Mouse (Mus musculus): ENCODE results near the gene Cenph. TPM values are rescaled to one million over a fixed set of nuclear protein-coding genes. Genes with fewer than 3 reads are reported as not detected.

The Cenph gene
- total RNA-seq (2014; rRNA removed; ENCODE audit: low replicate concordance) (2.2 TPM in 1 of 2 replicates, not detected in the other), polyA plus RNA-seq (2015; fragmentation: Nextera tagmentation; extraction: Ambion mirVana) (5.6 and 7.3 TPM in 2 replicates)

GRCm38 (mm10) chr13:100775252-100776055 lies at the start of gene Cenph:
Cenph (minus strand) TSS chr13:100775899.
- peak; percentile 85 for DNase-seq (ENCODE audit: low spot score)
- Histone ChIP-seq H3K4me2 (ENCODE audit: low read depth, low read length) (peak within 1 kb of the TSS; percentile 85), H3K27ac (ENCODE audit: low read depth) (no peak within 1 kb of the TSS)

DNA sequence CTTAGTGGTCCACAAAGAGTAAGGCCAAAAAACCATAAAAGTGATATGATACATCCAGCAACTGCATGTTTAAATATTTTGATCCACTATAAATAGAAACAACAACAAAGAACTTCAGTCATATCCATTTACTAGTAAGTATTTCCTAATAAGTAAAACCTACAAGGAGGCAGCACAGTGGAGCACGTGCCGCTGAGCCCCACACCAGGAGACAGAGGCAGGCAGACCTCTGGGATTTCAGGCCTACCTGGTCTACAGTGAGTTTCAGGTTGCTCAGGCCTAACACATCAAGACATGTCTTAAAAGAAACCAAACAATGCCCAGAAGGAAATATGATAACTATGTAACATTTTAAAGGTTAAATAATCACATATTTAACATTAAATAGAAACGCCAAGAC lies 49.2 kb upstream of the Cenph start:
- Histone ChIP-seq H3K4me2 (ENCODE audit: low read depth, low read length) (no peak overlapping the region), H3K9ac (replicated peaks; ENCODE audit: low read depth, low read length) (no peak overlapping the region), H3K9me3 (replicated peaks; ENCODE audit: control insufficient read depth, low read length) (no peaks in the 10 kb centered on the region), H3K27ac (ENCODE audit: low read depth) (no peak overlapping the region), H3K4me3 (ENCODE audit: low read depth, low read length) (no peak overlapping the region), H3K4me1 (ENCODE audit: control insufficient read depth, insufficient read depth) (no peaks in the 10 kb centered on the region), H3K27me3 (ENCODE audit: control insufficient read depth, insufficient read depth, low read length) (no peaks in the 10 kb centered on the region), H3K36me3 (replicated peaks; ENCODE audit: control insufficient read depth, insufficient read depth, low read length) (peaks cover 62% of the 10 kb centered on the region)
- 93% methylated on average over 3 of the region's 3 CpGs for WGBS
- DNase-seq (ENCODE audit: low spot score) = no peak
- no peak for TF ChIP-seq EP300 (IDR thresholded peaks at IDR 0.05; ENCODE audit: low read depth)
- no peak for TF ChIP-seq CTCF (IDR thresholded peaks at IDR 0.05; ENCODE audit: low read depth)
- ATAC-seq (ENCODE audit: insufficient read depth, low read depth) = no peak

More at GRCm38 (mm10) chr13:100775252-100776055, at the start of gene Cenph:
- ATAC-seq (ENCODE audit: insufficient read depth, low read depth) = peak; percentile 93
- Histone ChIP-seq H3K36me3 (replicated peaks; ENCODE audit: control insufficient read depth, insufficient read depth, low read length) (peaks cover 11% of the 10 kb centered on the region; the same call in 1 of the 2 replicates), H3K4me3 (ENCODE audit: low read depth, low read length) (peak within 1 kb of the TSS; percentile 64), H3K9me3 (replicated peaks; ENCODE audit: control insufficient read depth, low read length) (no peaks in the 10 kb centered on the region), H3K9ac (replicated peaks; ENCODE audit: low read depth, low read length) (peak within 1 kb of the TSS; percentile 29; the same call in 1 of the 2 replicates), H3K27me3 (ENCODE audit: control insufficient read depth, insufficient read depth, low read length) (no peaks in the 10 kb centered on the region), H3K4me1 (ENCODE audit: control insufficient read depth, insufficient read depth) (peaks cover 4% of the 10 kb centered on the region; the same call in 1 of the 2 replicates)
- no peak for TF ChIP-seq EP300 (IDR thresholded peaks at IDR 0.05; ENCODE audit: low read depth)
- no peak for TF ChIP-seq CTCF (IDR thresholded peaks at IDR 0.05; ENCODE audit: low read depth)
- WGBS = 1% methylated on average over 46 of the region's 46 CpGs

- no peak overlapping the region for H3K9ac ChIP-seq (replicated peaks; ENCODE audit: low read depth, low read length)
- H3K4me2 ChIP-seq (ENCODE audit: low read depth, low read length) = no peak overlapping the region
- no peak overlapping the region for H3K4me3 ChIP-seq (ENCODE audit: low read depth, low read length)
- H3K27ac ChIP-seq (ENCODE audit: low read depth) = no peak overlapping the region
- H3K4me1 ChIP-seq (ENCODE audit: control insufficient read depth, insufficient read depth) = no peaks in the 10 kb centered on the region
- TF ChIP-seq CTCF (IDR thresholded peaks at IDR 0.05; ENCODE audit: low read depth) (no peak), EP300 (IDR thresholded peaks at IDR 0.05; ENCODE audit: low read depth) (no peak)
- no peak for DNase-seq (ENCODE audit: low spot score)
- no peak for ATAC-seq (ENCODE audit: insufficient read depth, low read depth)
- H3K36me3 ChIP-seq (replicated peaks; ENCODE audit: control insufficient read depth, insufficient read depth, low read length) = peaks cover 67% of the 10 kb centered on the region
- no peaks in the 10 kb centered on the region for H3K9me3 ChIP-seq (replicated peaks; ENCODE audit: control insufficient read depth, low read length)
- WGBS = 76% methylated on average over 6 of the region's 6 CpGs
- H3K27me3 ChIP-seq (ENCODE audit: control insufficient read depth, insufficient read depth, low read length) = no peaks in the 10 kb centered on the region
Measured at GRCm38 (mm10) chr13:100824306-100824705, 48.6 kb upstream of the Cenph start.

- H3K36me3 ChIP-seq (replicated peaks; ENCODE audit: control insufficient read depth, insufficient read depth, low read length) = peaks cover 71% of the 10 kb centered on the region
Measured at GRCm38 (mm10) chr13:100823863-100824262, 48.2 kb upstream of the Cenph start.

GRCm38 (mm10) chr13:100814451-100814850 lies 38.8 kb upstream of the Cenph start:
- Histone ChIP-seq H3K27ac (ENCODE audit: low read depth) (no peak overlapping the region), H3K36me3 (replicated peaks; ENCODE audit: control insufficient read depth, insufficient read depth, low read length) (peaks cover 78% of the 10 kb centered on the region), H3K4me2 (ENCODE audit: low read depth, low read length) (no peak overlapping the region), H3K4me3 (ENCODE audit: low read depth, low read length) (no peak overlapping the region), H3K27me3 (ENCODE audit: control insufficient read depth, insufficient read depth, low read length) (no peaks in the 10 kb centered on the region), H3K9me3 (replicated peaks; ENCODE audit: control insufficient read depth, low read length) (no peaks in the 10 kb centered on the region), H3K4me1 (ENCODE audit: control insufficient read depth, insufficient read depth) (no peaks in the 10 kb centered on the region), H3K9ac (replicated peaks; ENCODE audit: low read depth, low read length) (no peak overlapping the region)
- 81% methylated on average over 6 of the region's 6 CpGs for WGBS
- ATAC-seq (ENCODE audit: insufficient read depth, low read depth) (no peak), DNase-seq (ENCODE audit: low spot score) (no peak)
- TF ChIP-seq EP300 (IDR thresholded peaks at IDR 0.05; ENCODE audit: low read depth) (no peak), CTCF (IDR thresholded peaks at IDR 0.05; ENCODE audit: low read depth) (no peak)

More at GRCm38 (mm10) chr13:100823863-100824262, 48.2 kb upstream of the Cenph start:
- Histone ChIP-seq H3K27me3 (ENCODE audit: control insufficient read depth, insufficient read depth, low read length) (no peaks in the 10 kb centered on the region), H3K4me1 (ENCODE audit: control insufficient read depth, insufficient read depth) (no peaks in the 10 kb centered on the region), H3K9me3 (replicated peaks; ENCODE audit: control insufficient read depth, low read length) (no peaks in the 10 kb centered on the region), H3K27ac (ENCODE audit: low read depth) (no peak overlapping the region), H3K4me2 (ENCODE audit: low read depth, low read length) (no peak overlapping the region), H3K4me3 (ENCODE audit: low read depth, low read length) (no peak overlapping the region), H3K9ac (replicated peaks; ENCODE audit: low read depth, low read length) (no peak overlapping the region)
- TF ChIP-seq CTCF (IDR thresholded peaks at IDR 0.05; ENCODE audit: low read depth) (no peak), EP300 (IDR thresholded peaks at IDR 0.05; ENCODE audit: low read depth) (no peak)
- DNase-seq (ENCODE audit: low spot score) (no peak), ATAC-seq (ENCODE audit: insufficient read depth, low read depth) (no peak)
- WGBS = 91% methylated on average over 3 of the region's 3 CpGs
